Mouse (Mus musculus) embryo, embryonic 11.5 days (tissue): Measurements from ENCODE around the gene Pcdh9.
A peak's percentile ranks its signal among the peaks of the same experiment; 100 is the strongest.

Experiments used
- DNase-seq: peaks from one replicate; pipeline ENCODE4 v3.0.0-alpha.2; 2012; ENCODE audit warnings: low read depth, low spot score

Pcdh9 gene

DNA sequence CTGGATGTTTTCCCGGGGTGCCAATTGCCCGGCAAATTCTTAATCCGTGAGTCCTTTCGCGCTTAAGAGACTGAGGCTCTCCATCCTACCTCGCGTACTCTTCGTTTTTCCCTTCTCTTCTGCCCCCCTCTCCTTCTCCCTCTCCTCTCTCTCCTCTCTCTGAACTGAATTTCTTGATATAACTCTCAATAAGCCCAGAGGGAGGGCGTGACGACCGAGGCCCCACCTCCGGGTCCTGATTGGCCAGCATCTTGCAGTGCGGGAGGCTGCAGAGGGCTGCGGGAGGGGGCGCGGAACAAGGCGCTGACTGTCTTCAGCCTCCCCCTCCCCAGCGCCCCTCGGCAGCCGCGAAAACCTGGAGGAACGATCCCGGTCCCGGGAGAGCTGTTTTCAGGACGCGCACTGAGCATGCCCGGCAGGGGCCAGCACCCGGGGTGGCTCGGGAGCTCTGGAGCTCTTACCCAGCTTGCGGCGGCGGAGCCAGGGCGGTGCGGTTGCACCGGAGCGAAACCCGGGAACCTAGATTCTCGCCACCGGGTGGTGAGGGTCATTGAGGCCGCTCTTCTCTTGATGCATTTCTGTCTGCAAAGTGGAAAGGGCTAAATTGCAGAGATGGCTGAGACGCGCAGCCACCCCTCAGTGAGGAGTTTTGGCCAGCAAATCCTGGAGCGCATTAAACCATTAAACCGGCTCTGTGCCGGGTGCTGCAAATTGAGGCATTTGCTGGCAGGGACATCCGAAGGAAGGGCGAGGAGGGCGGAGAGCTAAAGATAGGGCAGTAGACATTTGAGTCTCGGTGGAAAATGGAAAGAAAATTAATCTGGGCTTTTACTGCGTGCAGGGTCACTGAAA, at the start of gene Pcdh9:
Pcdh9 (minus strand) TSS at position 161 of the 852 bp plus-strand sequence.
- peak; percentile 86 for DNase-seq

- no peak for DNase-seq
Measured at GRCm38 (mm10) chr14:93906928-93907327, 16.4 kb upstream of the Pcdh9 start.

GRCm38 (mm10) chr14:93898533-93898932, 8.1 kb upstream of the Pcdh9 start:
- DNase-seq: no peak

DNA sequence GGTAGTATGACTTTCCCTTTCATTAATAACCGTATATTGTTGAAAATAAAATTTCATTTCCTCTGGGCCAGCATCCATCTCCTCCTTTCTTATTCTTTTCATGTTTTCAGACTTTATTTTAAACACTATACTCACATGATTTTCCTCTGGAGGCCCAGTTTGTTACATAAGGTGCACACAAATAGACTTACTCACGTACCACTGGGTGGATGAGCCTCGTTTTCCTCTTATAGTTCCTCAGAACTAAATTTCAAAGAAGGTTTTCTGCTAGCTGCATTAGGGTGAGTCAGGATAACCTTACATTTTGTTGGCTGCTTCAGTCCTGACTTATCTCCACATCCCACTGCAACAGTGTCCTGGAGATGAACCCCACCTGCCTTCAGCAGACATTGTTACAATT, 4.7 kb upstream of the Pcdh9 start:
- DNase-seq: no peak

- no peak for DNase-seq
Measured at GRCm38 (mm10) chr14:93891371-93891746, 880 bp upstream of the Pcdh9 start.

DNA sequence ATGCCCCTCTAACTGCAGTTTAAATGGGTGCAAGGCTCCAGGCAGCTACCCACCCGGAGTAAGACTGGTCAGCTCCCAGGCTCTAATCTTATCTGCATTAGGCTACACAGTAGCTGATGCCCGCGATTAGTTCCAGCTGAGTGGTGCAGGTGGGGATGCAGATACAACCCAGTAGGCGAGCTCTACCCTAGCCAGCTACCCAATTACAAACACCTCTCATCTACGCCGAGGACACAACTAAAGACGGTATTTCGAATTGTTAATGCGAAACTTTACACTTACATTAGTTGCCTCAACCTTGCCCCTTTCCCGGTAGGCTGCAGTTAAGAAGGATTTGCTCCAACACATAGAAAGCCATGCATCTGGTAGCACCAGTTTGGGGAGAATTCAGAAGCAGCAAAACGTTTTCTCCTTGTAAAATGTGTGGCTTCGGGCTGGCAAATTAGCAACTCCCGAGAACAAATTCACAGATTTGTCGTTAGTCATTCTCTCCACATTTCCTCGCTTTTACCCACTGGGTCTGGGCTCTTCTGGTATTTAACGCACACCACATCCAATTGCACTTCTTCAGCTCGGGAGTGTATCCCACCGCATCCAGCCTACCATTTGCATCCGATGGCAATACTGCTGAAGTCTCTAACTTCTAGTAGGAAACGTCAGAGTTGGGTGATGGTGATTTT, 500 bp downstream of the Pcdh9 start:
- no peak for DNase-seq

- DNase-seq: no peak
Measured at GRCm38 (mm10) chr14:93889231-93889630, 1.2 kb downstream of the Pcdh9 start.

- no peak for DNase-seq
Measured at GRCm38 (mm10) chr14:93888346-93888745, 2.1 kb downstream of the Pcdh9 start.

- DNase-seq: no peak
Measured at GRCm38 (mm10) chr14:93887066-93887465, 3.4 kb downstream of the Pcdh9 start.

GRCm38 (mm10) chr14:93885551-93886084, 4.9 kb downstream of the Pcdh9 start:
- no peak for DNase-seq

GRCm38 (mm10) chr14:93884467-93884866, 6.0 kb downstream of the Pcdh9 start:
- peak; percentile 49 for DNase-seq

DNA sequence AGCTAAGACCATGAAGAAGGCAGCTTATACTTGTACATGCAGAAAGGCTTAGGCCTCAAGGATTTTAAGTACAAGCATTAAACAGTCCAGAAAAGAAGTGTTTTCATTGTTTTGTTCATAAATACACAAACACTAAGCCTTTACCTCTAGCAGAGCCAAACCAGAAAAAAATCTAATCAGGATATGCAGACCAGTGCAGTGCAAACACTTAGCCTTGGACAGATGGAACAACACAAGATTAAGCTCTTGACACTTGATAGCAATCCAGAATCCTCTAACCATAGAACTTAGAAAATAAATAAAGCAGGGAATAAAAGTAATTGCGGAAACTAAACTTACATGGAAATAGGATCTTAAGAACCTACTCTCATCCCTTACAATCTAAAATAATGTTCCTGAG, 10.4 kb downstream of the Pcdh9 start:
- DNase-seq: no peak

- no peak for DNase-seq
Measured at GRCm38 (mm10) chr14:93875968-93876367, 14.5 kb downstream of the Pcdh9 start.

DNA sequence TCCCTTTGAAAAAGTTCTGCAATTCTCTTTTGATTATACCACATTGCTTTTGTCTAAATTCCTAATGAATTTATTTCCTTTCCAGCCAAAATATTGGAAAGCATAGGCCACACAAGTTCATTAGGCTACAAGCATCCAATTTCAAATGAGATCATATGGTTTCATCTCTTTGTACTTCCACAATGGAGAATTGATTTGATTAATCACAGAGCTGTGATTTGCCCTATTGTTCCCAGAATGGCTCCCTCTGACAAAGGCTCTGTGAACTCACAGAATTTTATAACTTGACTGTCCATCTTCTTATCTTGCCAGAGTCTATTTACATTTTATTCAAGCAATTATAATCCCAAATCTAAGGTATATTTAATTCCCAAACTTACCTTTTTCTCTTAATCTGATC, 22.3 kb downstream of the Pcdh9 start:
- DNase-seq: no peak

GRCm38 (mm10) chr14:93858069-93858468, 32.4 kb downstream of the Pcdh9 start:
- no peak for DNase-seq

DNA sequence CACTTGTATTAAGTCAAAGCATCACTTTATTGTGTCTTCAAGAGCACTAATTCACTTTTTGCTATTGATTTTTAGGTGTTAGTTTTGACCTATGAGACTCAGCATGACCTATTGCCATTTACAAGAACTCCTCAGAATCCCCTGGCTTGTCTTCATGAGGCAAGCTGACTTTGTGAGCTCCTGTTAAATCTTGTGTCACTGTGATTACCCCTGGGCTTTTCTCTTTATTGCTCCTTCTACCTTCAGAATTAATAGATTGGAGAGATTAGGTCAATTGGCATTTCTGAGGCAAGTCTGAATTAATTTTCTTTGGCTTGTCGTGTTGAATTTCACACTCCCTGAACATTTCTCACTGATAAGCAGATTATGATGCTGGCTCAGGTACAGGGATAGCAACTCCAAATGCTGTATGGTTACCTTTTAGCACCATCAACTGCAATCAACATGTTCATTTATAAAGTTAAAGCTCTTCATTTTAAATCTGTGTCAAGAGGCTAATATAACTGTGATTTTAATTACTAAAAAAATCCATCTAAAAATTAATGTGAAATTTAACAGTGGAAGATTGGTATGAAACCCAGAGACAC, 44.3 kb downstream of the Pcdh9 start:
- DNase-seq: no peak

DNA sequence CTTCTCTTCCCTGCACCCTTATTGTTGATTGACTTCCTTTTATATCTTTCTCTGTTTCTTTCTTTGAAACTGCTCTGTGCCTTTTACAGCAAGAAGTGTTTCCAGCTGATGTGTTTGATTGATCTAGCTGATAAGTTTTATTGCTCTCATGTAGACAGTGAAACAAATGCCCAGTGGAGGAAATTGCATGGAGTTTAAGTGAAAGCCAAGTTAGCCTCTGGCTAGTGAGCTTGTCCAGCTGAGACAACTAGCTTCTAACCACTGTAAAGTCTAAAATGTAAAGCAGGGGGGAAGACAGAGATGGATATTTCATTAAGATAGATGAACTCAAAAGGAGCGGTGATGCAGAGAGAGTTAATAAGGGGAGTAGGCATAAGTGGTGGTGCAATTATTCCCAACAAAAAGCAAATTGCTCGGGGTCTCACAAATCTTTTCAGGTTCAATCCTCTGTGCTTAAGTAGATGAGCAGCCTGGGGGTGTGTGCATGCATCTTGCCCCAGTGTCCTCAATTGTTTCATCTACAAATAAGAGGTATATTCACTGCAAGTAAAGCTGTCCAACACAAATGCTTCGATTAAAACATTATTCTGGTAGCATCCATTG, 47.7 kb downstream of the Pcdh9 start:
- DNase-seq: no peak

- no peak for DNase-seq
Measured at GRCm38 (mm10) chr14:93832511-93832910, 58.0 kb downstream of the Pcdh9 start.

GRCm38 (mm10) chr14:93827159-93827558, 63.3 kb downstream of the Pcdh9 start:
- no peak for DNase-seq

DNA sequence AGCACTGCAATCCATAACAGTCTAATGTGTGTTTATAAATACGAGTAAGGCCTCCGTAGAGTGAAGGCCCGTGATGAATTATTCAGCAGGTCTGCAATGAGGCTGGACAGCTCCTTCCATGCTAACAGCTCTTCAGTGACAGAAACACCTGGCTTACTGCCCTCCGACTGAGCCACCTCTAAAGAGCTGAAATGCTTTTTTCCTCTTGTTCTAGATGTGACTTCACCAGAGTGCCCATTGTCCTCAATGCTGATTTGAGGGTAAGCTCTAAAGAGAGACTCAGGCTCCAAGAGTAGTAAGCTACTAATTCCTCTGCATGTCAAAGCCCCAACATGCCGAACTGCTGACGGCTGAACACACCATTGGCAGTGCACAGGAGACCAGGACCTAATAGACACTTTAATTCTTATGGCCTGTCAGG, 64.4 kb downstream of the Pcdh9 start:
- DNase-seq: no peak

- DNase-seq: no peak
Measured at GRCm38 (mm10) chr14:93818845-93819244, 71.6 kb downstream of the Pcdh9 start.

DNA sequence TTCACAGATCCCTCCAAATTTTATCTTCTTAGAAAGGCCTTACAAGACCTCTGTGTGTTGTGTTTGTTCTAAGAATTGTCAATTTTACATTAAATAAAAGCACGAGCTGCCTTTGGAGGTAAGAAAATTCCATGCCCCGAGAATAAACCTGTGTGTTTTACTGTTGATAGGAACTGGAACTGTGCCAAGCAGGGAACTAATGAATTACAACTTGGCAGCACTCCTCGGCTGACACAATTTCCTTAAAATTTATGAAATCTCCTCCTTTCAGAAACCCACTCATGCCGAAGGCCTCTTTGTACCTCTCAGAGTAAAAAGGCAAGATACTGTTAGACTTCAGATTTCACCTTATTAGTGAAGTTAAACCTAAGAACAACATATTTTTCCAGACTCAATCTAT, 72.9 kb downstream of the Pcdh9 start:
- DNase-seq: no peak
